Mouse (Mus musculus) T-cell, adult 2 months (primary cell): ENCODE results near the gene Lmo7.

Source experiments
- DNase-seq: peaks from one replicate; pipeline ENCODE4 v3.0.0; 2022; ENCODE audit warnings: low spot score

Lmo7 gene

DNA sequence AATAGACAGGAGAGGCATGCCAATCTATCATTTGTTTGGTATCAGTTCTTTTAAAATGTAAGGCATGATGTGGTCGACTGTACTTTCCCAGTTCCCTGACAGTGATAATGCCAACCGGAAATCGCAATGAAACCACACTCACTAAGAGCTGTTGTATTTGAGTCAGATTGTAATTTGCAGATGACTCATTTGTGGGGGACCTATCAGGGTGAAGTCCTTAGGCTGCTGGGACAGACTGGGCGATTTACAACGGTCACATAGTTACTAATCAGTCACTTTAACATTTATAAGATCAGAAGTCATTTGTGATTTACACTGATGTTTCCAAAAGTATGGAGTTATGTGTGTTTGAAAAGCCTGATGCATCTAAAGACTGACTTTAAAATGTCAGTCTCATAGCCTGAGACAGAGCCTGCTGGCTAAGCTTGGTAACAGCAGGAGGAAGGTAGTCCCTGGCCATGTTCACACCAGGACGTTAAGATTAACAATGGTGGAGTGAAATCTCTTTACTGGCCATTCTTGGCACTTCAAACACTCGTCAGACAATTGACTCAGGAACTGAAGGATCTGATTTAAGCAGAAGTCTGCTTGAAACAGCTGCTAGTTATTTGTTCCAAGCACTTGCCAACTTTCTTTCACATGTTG is 149.4 kb downstream of the Lmo7 start:
- no peak for DNase-seq

DNA sequence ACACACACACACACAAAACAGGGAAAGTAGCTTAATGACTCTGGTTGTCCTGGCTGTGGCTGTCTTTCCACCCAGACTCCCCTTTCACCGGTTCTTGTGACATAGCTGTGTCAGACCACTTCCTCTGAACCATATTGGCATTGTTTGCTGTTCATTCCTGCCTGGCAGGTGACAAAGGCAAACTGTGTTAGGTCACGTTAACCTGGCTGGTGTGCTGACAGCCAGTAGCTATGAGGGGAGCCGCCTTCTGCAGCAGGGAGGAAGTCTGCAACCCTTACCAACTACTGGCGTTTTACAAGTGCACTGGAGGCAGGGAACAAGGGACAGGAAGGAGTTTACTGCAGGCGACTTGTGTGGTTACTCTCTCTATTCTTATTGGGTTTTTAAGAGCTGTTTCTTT is 153.2 kb downstream of the Lmo7 start:
- DNase-seq: no peak

DNA sequence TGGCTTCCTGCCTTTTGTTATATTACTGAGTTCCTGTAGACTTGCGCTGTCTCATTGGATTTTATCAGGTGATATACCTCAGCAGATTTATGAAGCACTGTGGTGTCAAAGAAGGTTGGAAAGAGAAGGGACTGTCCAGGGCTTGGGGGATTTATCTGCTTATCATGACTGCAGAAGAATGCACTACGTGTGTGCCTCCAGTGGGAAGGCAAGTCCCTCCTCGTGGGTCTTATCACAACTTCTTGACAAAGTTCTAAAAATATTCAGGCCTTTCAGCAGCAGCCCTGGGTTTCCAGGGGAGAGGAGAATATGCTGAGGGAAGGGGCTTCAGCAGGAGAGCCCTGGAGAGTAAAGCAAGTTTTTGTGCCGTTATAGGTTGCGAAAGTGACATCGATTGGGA is 154.0 kb downstream of the Lmo7 start:
- DNase-seq: no peak

DNA sequence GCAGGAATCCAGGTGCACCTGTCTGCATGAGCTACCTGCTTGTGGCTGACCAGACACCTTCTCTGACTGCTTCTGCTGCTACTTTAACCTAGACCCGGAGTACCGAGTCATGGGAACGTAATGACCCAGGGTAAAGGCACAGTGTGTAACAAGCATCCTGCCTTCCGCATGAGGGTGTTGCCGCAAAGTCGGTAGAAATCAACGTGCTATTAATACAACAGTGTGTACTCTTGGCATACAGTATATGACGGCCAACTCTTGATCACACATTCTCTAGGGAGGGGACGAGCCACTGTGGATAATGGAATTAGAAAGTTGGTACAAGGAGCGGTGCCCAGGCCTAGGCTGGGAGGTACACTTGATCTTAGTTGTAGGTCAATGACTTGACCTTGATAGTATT is 156.6 kb downstream of the Lmo7 start:
- DNase-seq: no peak

DNA sequence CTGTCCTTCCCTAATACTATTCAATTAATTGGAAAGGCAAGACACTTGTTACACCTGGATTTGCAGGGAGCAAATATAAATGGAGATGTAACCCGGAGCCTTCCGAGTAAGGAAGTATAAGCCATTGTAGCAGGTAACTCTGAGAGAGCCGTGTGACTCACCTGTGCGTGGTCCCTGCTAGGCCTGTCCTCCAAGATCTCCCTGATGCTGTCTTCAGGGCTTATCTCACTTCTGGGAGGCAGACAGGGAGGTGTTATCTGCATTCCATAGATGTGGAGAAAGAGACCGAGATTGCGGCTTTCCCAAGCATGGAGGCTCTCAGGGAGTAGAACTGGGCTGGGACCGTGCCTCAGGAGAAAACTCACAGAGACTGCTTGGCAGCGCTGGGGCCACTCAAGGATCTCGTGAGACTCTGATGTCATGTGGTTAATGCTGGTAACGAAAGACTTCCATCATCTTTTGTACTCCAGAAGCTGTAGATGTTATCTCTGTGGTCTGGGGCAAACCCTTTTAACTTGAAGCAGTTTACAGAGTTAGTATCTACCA is 162.2 kb downstream of the Lmo7 start:
- no peak for DNase-seq

DNA sequence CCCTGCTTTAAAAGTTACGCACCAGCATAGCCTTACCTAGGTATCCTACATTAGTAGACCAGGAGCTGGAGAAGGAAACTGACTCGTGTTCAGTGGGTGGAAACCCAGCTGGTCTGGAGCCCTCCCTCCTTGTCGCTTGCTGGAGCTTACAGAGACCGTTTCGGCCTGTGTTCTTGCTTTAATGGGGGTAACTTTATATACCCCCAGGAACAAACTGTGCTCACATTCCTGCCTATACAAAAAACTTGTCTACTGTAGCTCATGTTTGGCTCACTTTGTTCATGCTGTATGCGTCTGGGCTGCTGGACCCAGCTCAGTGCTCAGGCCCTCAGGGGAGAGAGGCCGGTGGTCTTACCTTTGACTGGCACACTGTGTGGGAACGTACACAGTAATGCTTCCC is 162.7 kb downstream of the Lmo7 start:
- no peak for DNase-seq

DNA sequence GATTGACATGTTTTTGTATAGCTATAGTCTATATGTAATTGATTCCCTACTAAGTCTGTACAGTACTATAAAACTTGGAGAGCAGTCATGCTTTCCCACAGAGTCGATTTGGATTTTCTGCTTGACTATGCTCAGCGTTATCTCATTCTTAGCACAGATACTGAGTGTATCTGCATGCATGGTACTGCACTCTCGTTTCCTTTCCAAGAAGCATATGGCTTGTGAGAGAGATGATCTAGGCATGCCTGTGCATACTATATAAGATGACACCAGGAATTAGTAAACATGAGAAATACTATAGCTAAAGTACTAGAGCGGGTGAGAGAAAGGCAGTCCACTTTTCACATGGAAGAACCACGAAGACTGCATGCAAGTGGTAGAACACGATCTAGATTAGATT is 163.5 kb downstream of the Lmo7 start:
- DNase-seq: no peak

DNA sequence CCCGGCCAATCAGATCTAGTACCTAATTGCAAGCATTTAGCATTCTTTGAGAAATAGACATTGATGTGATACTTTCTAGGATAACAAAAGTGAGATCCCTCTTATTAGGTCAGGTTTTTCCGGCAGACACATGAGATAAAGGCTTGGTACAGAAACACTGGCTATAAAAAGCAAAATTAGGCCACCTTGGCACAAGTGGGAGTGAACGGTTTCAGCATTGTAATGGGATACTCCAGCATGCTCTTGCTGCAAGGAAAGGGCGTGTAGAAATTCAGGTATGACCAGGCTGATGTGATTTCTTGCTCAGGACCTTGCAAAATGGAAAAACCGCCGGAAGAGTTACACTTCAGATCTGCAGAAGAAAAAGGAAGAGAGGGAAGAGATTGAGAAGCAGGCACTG is 168.5 kb downstream of the Lmo7 start:
- no peak for DNase-seq

DNA sequence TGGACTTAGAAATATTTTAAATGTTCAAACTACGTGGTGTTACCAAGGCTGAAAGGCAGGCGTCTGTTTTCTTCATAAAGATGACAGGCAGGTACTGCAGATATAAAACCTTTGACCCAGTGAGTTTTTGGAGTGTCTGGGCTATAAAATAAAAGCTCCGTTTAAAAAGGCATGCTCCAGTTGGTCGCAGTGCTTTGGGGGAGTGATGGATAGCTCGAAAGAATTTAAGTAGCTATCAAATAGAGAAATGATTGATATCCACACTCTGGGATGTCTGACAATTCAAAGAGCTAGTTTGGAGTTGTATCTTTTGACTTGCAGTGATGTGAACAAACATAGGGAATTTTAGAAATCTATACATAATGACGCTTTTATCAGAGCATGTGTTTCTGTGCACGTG is 171.7 kb downstream of the Lmo7 start:
- no peak for DNase-seq

DNA sequence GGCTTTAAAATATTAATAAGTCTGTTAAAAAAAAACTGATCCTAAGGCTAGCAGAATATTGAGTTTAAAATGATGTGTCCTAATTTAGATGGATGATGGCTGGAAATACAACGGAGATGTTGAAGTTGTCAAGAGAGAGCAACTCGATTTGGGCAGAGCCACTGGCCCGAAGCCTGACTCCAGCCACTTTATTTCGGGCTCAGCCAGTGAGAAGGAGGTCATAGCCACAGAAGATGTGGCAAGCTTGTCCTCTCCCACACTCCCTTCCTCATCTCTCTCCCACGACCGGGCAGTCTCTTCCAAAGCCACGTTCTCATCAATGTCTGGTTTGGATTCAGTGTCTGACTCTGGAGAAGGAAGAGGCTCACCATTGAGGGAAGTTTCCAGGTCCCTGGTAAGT is 172.2 kb downstream of the Lmo7 start:
- DNase-seq: no peak

DNA sequence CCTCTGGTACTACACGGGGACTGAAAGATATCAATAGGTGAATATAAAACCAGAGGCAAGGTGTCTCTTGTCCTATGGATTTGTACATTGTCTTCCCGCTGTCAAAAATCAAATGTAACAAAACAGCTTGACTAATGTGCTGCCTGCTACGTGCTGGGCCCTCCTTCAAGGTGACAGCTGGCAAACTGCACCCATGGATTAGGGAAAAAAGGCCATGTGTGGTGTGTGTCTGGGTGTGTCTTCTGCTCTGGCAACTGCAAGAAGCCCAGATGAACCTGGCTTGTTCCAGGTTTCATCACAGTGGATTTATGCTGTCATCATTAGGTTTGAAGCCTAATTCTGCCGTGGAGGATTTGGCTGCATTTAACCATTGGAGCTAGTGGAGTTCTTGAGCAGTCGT is 174.0 kb downstream of the Lmo7 start:
- no peak for DNase-seq

DNA sequence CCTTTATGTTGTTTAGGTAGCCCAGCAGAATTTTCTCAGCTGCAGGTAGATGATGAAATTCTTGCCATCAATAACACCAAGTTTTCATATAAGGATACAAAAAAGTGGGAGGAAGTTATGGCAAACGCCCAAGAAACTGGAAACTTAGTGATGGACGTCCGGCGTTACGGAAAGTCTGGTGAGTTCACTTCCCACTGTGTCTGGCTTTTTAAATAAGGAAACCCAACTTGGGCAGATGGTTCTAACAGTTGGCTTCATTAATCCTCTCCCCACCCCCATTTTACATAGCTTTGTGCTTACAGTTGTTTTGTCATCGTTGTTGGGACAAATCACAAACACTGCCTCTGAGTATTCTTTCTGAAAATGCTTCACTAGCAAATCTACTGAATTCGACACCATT is 182.2 kb downstream of the Lmo7 start:
- no peak for DNase-seq

DNA sequence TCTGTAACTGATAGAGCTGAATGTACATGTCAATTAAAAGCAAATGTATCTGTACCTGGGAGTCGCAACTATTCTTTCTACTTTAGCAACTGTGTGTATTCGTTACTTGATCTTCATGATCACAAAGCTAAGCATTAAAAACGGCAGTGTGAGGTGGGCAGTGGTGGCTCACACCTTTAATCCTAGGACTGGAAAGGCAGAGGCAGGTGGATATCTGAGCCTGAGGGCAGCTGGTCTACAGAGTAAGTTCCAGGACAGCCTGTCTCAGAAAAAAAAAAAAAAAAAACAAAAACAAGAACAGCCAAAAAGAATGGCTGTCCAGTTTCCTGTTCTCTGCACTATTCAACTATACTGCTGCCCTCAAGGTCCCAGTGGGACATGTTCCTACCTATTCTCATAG is 182.6 kb downstream of the Lmo7 start:
- no peak for DNase-seq

DNA sequence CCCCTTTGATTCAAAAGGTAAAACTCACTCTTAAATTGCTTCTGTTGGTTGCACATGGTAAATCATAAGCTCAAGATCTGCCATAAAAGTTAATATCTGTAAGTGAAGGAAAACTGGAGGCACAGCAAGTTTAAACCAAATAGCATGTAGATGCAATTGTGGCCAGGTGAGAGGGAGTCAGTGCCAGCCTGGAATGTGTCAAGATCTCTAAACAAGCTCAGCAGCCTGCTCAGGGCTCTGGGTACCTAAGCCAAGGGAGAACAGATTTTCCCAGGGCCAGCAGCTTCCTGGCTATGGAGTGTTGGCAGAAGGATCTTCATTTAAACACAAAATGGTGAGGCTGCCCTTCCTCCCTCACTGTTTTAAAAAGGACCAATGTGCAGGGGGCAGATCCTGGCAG is 184.6 kb downstream of the Lmo7 start:
- DNase-seq: no peak

DNA sequence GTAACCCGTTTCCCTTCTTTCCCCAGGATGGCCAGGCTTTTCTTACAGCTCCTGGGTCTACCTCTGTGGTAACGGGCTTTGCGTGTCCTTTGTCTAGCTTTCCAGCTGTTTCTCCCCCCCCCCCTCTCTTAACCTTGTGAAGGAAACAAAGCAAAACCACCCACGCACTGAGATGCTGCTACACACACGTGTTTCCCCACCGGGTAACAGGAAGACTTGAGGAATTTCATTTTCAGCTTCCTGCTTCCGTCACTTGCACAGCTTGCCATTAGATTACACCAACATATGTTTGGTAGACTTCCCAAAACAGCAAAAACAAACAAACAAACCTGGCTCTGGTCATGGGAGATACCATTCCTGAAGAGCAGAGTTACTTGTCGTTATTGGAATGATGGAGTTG is 186.1 kb downstream of the Lmo7 start:
- no peak for DNase-seq

DNA sequence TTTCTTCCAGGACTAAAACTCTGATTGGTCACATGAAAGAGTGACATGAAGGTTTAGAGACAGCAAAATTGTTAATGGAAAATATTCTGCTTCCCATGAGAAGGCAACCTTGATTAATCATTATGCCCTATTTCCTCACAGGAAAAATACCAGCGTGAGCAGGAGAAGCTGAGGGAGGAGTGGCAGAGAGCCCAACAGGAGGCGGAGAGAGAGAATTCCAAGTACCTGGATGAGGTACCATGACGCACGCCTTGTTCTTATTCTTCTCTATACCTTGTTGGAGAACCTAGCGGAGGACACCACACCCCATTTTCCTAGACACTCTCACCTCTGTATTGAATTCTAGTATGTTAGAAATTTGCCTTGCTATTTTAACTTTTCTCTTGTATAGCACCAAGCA is 188.7 kb downstream of the Lmo7 start:
- no peak for DNase-seq

DNA sequence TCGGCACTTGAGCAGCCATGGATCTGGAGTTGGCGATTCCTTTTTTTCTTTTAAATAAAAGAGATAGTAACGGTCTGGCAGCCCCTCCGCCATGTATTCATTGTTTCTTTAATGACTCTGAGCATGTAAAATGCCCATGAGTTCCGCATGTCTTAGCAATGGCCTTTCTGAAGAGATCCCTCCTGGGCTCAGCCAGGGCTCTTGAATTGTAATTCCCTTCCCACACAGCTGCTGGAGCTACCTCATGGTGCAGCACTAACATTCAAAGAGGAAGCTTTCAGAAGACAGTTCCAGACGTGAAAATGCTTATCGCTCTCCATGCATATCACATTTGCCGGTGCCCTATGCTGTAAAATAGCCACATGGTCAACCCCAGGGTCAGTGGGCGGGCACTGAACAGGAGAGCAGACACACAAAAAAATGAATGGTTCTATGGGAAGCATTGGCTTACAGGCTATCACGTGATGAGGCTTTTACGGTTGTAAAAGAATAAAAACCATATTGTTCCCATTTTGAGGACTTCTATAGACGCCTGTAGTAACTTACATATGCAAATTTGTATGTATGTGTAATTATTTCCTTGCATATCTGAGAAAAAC is 198.0 kb downstream of the Lmo7 start:
- DNase-seq: no peak

DNA sequence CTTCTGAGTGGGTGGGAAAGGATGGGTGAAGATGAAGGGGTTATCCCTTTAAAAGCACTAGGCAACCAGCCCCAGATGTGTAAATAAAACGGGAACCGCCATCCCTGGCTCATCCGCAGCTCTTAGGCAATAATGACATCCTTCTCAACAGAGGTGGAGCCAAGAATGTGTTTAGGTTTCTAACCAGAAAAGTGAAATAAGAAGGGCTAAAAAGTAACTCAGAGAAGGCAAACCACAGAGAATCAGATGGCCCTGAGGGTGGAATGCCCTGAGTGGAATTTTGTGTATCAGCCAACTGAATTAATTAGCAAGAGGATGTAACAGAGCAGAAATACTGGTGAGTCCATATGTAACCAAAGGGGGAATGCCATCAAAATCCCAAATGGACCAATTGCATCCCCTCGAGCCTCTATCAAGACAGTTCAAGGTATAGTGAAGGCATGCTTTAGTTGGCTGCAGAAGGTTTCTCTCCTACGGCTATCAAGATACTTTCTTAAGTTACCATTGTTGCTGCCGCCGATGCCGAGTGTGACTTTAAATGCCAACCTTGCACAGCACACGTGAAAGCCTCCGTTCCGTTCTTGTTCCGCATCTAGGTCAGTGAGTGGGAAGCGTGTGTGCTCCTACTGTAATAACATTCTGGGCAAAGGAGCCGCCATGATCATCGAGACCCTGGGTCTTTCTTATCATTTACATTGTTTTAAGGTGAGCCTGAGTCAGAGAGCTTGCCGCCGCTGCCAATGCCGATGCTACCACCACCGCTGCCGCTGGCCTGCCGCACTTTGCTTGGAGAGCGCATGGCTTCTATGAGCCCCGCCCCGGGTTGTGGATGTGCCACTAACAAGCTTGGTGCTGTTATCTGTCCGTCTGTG is 201.1 kb downstream of the Lmo7 start:
- DNase-seq: no peak

DNA sequence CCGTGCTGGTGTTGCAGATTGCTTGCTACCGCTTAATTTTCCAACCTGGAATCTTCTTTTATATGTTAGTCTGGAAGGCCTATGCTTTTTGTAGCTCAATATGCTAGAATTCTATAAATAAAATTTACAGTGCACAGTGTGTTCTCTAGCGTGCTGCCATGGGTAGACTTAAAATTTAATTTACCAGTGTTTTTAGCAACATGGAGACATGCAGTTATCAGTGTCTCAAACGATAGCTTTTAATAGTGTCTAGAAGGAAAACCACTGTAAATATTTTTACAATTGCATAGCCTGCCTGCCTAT is 201.6 kb downstream of the Lmo7 start:
- DNase-seq: no peak

DNA sequence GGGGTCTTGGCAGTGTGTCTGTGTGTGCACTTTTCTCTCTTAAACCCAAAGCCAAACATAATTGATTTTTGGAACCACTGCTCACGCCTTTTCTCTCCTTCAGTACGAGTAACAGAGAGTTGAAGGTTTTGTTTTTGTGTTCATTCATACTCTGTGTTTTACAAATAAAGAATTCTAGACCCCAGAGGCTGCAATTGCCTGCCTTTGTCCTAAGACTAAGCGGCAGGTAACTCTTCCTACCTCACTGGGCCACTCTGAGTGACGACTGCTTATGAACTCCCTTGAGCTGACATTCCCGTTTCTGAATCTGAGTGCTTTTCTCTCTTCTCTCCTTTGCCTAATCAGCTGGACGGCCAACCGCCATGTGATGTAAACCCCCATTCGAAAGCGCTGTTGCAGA is 203.8 kb downstream of the Lmo7 start:
- no peak for DNase-seq

DNA sequence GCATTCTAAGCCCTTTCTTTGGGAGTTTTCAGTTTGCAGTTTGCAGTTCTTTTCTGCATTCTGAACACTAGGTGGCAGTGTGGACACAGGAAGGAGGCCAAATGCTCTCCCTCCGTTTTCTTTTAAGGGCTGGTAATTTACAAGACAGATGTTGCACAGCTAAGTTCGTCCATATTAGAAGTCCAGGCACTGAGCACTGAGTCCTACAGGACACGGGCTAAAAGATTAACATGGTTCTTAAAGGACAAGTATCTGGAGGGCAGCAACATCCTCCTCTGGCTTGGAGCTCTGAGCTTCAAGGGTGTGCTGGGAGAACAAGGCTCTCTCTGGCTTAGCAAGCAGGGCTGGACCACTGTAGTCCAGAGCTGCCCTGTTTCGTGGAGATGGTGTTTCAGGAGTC is 213.2 kb downstream of the Lmo7 start:
- DNase-seq: peak; percentile 10

DNA sequence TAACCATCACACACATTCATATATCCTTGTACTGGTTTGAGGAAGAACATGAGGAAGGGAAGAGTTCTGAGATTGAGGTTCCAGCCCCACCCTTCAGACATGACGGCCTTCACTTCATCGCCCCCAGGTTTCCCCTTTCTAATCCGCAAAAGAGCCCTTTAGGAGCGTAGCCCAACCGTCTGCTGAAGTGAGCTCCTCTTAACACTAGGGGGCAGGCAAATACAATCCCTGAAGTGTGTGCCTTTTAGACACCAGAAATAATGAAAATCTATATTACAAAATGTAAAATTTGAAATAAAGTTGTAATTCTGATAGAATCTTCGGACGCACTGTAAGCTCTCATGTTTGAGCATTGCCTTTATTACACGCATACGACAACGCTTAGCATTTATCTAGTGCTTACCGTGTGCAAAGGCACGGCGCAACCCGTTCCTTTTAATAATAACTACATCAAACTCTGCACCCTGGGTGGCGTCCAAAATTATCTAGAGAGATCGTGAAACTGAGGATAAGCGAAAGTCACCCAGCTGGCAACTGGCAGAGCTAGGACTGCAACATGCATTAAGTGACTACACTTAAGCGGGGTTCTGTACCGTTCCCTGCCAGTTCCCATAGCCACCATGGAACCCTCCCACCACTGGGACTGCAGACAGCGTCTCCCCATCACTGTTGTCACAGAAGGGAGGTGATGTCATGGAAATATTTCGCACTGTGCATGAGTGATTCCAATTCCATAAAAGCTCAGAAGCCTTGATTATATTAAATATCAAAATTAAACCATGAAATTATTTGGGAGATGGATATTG is 217.2 kb downstream of the Lmo7 start:
- DNase-seq: no peak

DNA sequence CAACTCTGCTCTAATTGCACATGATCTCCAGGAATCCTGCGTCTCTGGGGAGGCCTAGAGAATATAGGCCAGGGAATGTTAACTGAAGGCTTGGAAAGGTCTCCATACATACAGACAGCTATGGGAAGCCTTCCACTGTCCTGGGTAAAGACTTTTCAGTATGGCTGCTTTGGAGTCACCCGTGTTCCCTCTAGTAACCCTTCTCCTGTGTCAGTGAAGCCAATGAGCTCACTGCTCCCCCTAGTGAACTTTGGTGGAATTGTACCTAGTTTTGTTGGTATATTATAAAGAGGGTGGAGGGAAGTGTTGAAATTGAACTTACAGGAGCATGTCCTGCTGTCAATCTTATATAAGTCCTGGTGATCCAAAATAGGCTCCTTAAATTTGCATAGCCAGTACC is 219.4 kb downstream of the Lmo7 start:
- DNase-seq: no peak
